Mouse (Mus musculus) left cerebral cortex, postnatal 36 days (tissue): Measurements from ENCODE around the gene St3gal5. TPM values are rescaled to one million over a fixed set of nuclear protein-coding genes. Genes with fewer than 3 reads are reported as not detected.
A peak's percentile ranks its signal among the peaks of the same experiment; 100 is the strongest.
"Not testable (repeated sequence)": the region's sequence is repeated elsewhere in the genome, so short reads cannot be mapped to it uniquely, and the experiment has no call there.

Experiments
- DNase-seq, 2 experiments: peaks; one replicate each; pipeline ENCODE4 v3.0.0; 2021 to 2022; ENCODE audit warnings: low spot score in 2 of 2, mixed read lengths in 1 of 2
- intact Hi-C: fragments of 180-260 bp; cut with DNase I; formaldehyde crosslinking; loops from one replicate; pipeline ENCODE4 v1.15.1; 2025
- total RNA-seq, 2 experiments: library from RNA; stranded (reverse); gene quantifications; 2 replicates each; pipeline ENCODE4 v1.2.3; 2021

Gene St3gal5
- total RNA-seq = 100 to 1,000 TPM; 151 to 177 TPM

DNA sequence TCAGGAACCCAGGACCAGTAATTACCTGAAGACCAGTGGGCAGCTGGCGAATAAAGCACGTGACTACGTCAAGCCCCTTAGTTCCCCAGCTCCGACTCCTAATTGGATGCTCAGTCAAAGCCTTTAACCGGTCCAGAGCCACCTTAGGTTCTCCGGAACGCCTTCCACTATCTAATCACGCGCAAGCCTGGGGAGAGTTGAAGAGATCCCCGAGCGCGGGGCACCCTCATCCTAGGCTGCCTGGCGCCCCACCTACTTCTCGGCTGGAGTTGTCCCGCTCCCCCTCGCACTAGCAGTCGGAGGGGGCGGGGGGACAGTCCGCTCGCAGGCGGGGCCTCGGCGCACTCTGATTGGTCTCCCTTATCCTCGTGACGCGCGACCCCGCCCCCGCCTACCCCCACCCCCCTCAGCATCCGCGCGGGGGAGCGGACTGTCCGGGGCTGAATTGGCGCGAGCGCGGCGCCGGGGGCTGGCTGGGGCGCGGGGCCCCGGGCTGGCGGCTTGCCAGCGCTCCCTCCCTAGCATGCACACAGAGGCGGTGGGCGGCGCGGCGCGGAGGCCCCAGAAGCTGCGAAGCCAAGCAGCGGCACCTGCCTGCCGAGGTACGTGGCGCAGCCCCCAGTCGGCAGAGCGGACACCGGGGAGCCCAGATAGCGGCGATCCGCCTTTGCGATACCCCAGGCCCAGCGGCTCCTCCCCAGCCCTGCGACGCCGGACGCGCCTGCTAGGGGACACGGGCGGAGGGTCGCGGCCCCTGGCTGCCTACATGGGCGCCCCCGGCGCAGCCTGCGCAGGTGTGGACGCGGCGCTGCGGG is at the start of gene St3gal5:
Gene St3gal5, plus strand, starts transcription at position 412 of the 815 bp plus-strand sequence.
- peak; percentile 87 to 92 for DNase-seq
- intact Hi-C loops = no loop called here

DNA sequence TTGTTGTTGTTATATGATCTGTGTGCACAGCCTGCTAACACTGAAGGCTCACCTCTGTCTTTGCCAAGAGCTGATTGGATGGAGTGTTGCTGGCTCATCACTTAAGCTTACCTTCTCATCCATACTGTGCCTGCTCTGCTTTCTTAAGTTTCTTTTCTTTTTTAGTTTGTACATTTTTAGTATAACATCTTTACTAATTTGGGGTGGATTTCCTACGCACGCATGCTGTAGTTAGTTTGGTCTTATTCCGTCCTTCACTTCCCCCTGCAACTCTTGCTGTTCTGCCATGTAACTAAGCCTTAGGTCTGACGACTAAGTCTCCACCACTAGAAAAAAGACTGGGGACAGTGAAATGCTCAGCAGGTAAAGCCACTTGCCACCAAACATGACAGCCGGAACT is 48.7 kb upstream of the St3gal5 start:
- intact Hi-C loops = no loop called here
- DNase-seq = peak in 1 of 2 experiments; percentile 7

GRCm38 (mm10) chr6:72049941-72050340 is 47.5 kb upstream of the St3gal5 start:
- intact Hi-C loops = no loop called here

DNA sequence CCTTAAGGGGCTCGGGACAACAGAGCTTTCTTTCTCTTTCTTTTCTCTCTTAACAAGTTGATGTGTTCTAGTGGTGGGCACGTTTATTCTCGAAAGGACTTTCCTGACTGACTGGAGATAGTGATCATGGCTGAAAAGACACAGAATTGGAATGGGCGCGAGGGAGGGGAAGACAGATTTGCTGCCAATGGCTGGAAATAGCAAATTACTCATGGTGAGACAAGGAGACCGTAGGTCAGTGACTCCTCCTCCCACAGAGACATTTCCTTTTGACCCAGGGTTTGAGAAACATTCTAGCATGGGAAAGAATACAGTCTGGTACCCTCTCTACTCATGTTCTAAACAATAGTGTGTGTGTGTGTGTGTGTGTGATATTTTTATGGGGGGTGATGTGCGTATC is 46.6 kb upstream of the St3gal5 start:
- intact Hi-C loops = no loop called here
- DNase-seq = no peak

More at GRCm38 (mm10) chr6:72049941-72050340, 47.5 kb upstream of the St3gal5 start:
- no peak for DNase-seq

GRCm38 (mm10) chr6:72051247-72051646 is 46.1 kb upstream of the St3gal5 start:
- intact Hi-C loops = no loop called here

DNA sequence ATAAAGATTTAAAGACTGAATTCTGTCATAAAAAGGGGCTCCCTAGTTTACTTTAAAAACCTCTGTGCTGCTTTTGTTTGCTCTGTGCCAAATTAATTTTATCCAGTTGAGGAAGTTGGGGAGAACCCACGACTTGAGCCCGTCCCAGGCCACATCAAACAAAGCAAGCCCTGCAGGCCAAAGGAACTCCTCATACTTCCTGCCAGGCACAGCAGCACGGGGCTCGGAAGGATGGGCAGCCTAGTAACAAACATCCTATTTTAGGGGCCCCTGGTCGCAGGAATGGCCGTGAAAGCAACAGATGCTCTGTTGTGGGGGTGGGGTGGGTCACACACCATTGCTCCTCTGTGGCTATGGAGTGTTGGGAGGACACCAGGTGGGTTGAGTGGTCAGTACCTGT is 45.6 kb upstream of the St3gal5 start:
- intact Hi-C loops = no loop called here
- DNase-seq = no peak

More at GRCm38 (mm10) chr6:72051247-72051646, 46.1 kb upstream of the St3gal5 start:
- DNase-seq = no peak

DNA sequence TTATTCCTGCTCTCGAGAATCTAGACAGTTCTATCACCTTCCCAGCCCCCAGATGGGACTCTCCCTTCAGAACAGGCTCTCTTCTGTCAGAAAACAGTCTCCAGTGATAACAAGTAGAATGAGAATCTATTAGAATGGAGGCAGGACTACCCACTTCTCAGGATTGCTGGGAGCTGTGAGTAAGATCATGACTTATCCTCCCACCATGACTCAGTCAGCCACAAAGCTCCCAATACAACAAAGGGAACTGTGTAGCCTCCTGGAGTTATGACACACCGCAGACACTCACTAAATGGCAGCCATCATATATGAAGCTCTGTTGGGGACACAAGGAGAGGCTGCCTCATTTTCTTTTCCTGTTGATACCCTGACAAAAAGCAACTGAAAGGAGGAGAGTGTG is 40.8 kb upstream of the St3gal5 start:
- intact Hi-C loops = no loop called here
- no peak for DNase-seq

DNA sequence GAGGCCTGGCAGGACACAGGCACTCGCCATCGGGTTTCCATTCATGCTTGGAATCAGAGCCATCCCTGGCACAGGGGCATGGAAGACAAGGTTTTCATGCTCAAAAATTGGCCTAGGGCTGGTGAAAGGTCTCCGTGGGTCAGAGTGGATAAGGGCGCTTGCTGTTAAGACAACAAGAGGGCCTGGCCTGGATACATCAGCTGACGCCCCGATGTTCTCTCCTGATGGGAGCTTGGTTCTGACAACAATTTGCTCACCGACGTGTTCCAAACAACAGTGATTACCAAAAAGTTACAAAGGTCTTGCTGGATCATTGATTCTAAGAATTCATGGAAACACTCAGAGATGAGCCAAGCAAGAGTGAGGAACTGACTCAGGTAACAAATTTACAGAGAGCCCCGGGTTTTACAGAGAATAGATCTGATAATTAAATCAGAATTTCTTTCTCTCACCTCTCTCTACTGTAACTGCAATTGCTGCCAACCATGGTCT is 38.9 kb upstream of the St3gal5 start:
- intact Hi-C loops = loop anchor here (2.0 kb wide), 1 partner anchor 58 kb away; no protein-coding TSS in a partner anchor
- no peak for DNase-seq

DNA sequence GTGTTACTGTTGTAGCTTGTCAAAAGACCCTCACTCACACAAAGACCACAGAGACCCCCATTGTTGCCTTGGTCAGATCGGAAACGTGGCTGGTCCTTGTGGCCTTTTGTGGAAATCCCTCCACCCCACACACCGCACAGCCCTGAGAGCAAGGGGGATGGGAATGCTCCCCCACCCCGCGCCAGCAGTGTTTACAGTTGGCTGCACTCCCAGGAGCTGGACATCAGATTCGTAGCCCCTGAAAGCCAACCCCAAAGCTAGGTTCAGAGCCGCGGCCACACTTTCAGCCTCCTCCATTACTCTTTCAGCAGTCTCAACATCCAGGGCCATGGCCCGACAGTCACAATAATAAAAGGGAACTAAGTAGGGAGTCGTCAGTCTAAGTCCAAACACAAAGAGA is 36.7 kb upstream of the St3gal5 start:
- DNase-seq, intact Hi-C loops: not testable (repeated sequence)

DNA sequence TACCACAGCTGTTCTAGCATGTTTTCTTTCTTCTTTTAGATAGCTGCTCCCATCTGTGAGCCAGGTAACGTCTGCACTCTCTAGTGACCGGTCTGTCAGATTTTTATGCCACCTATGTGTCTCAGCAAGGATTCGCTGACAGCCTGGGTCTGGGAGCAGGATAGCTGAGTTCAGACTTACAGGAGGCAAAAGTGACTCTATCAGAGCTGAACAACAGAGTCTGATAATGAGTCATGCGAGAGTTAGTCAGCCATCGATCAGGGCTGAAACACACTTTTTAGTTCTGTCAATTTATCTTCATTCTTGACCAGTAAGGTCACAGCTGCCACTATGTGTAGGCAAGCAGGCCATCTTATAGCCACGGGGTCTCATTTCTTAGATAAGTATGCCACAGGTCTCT is 33.7 kb upstream of the St3gal5 start:
- intact Hi-C loops = no loop called here
- DNase-seq = no peak

DNA sequence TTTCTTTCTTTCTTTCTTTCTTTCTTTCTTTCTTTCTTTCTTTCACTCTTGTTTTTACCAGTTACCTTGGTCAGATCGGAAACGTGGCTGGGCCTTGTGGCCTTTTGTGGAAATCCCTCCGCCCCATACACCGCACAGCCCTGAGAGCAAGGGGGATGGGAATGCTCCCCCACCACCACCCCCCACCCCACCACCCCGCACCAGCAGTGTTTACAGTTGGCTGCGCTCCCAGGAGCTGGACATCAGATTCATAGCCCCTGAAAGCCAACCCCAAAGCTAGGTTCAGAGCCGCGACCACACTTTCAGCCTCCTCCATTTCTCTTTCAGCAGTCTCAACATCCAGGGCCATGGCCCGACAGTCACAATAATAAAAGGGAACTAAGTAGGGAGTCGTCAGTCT is 31.4 kb upstream of the St3gal5 start:
- DNase-seq = no peak
- intact Hi-C loops = no loop called here

DNA sequence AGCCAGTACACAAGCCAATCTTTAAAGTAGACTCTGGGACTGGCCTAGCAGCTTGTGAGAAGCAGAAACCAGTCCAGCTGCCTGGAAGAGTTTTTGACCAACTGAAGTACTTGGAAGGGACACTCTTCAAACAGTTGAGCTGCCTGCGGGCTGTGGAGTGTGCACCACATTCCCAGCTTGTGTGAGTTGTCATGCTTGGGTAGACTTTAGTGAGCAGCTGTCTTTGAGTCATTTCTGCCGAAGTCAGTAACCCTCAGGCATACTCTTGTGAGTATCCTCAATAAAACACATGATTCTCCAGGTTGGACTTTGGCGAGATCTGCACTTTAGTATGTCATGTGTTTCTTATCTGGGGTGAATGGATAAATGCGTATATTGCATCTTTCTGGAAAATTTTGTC is 29.0 kb upstream of the St3gal5 start:
- intact Hi-C loops = no loop called here
- DNase-seq = no peak

DNA sequence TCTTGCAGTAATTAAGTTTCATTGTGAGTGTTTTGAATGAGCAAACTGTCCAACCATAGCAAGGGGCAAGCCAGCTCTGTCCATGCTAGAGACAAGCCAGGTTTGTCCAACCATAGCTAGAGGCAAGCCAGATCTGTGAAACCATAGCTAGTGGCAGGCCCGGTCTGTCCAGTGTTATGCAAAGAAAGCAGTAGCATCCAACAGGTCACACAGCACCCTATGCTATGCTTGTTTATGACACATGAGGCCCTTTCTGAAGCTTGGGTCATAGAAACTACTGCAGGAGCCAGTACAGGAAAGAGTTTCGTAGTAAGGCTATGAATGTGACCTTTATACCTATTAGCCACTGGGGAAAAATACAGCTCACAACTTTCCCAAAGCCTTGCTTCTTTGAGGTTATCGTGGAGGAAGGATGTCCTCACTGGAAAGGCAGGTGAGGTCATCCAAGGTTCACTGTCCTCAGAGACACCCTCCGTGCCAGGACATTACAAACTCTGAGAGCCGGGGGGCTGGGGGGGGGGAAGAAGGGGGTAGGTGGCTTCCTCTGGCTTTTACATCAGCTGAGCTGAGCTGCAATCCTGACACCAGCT is 26.0 kb upstream of the St3gal5 start:
- no peak for DNase-seq
- intact Hi-C loops = no loop called here

DNA sequence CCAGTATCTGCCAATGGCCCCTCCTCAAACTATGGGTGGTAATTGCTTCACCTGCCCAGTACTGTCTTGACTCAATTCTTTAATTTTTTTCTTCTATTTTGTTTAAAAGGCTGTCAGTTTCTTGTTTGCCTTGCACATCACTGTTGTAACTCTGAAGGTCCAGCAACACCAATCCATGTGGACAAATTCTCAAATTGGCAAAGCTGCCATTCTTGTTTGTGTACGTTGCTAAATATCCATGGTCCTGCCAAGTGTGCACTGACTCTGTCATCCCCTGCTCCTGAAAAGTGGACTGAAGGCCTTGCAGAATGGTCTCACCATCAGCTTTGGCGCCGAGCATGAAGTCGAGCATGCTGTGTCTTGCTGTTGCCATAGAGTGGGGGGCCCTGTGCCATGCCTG is 23.6 kb upstream of the St3gal5 start:
- intact Hi-C loops = no loop called here
- no peak for DNase-seq

DNA sequence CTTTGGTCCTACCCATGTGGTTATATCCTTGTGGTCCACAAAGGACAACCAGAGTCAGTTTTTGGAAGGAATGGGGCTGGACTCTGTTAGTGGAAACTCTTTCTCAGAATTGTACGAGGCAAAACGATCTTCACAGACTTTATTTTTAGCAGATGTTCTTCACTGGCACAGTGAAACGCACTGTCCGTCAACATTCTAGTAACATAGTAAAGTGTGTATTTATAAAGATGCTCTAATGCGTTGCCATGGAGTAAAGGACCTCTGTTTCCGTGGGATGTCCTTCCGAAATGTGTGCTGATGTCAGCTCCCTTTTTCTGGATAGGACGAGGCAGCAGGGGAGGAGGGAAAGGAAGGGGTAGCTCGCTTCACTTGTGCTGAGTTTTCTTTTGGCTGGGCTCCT is 20.9 kb upstream of the St3gal5 start:
- DNase-seq = no peak
- intact Hi-C loops = no loop called here

DNA sequence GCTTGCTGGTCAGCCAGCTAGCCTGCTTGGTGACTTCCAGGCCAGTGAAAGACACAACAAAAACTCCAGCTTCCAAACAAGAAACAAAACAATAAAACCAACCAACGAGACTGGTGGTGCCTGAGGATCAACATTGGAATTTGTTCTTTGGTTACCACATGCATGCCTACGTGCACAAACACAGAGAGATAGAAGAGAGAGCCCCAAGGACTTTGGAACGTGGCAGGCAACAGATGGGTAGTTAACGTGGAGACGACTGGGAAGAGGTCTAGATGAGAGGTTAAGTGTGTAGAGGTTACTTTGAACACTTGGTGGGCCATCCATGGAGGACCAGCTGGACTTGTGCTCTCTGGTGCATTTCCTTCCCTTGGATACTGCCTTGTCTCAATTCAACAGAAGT is 19.2 kb upstream of the St3gal5 start:
- intact Hi-C loops = no loop called here
- no peak for DNase-seq

GRCm38 (mm10) chr6:72081318-72082024 is 15.9 kb upstream of the St3gal5 start:
- DNase-seq = no peak

DNA sequence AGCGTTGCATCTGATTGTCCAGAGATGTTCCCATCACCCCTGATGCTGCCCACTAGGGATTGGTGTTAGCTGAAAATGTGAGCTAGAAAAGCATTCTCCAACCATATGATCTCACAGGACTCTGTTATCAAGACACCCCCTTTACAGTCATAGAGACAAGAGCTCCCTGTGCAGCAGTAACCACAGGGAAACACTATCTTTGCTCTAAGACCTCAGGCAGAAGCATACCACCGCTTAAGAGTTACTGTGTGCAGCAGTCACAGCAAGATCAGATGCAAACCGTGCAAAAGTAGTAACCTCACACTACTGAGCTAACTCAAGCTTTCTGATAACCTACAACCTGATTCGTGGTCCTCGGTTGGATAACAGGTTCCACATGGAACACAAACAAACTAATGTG is 10.0 kb upstream of the St3gal5 start:
- intact Hi-C loops = no loop called here
- DNase-seq = no peak

More at GRCm38 (mm10) chr6:72081318-72082024, 15.9 kb upstream of the St3gal5 start:
- intact Hi-C loops = no loop called here

DNA sequence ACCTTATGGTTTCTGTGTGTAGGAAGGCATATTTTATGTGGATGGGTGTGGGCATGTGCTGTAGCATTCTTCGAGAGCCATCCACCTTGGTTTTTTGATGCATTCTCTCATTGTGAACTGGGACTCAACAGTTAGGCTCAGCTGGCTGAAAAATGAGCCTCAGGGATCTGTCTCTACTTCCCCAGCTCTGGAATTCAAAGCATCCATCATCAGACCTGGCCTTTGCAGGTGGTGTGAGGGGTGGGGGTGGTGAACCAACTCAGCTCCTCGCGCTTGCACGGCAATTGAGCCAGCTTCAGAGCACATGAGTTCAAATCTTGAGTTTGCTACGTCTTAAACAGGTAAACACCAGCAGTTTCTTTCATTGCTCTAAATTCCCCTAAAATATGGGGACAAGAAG is 7.5 kb upstream of the St3gal5 start:
- intact Hi-C loops = no loop called here

GRCm38 (mm10) chr6:72091007-72091406 is 6.4 kb upstream of the St3gal5 start:
- intact Hi-C loops = no loop called here

More for the DNA sequence above, 7.5 kb upstream of the St3gal5 start:
- no peak for DNase-seq

More at GRCm38 (mm10) chr6:72091007-72091406, 6.4 kb upstream of the St3gal5 start:
- no peak for DNase-seq
